Mouse (Mus musculus) midbrain, embryonic 13.5 days (tissue): Measurements from ENCODE around the gene Alkbh7. TPM values are rescaled to one million over a fixed set of nuclear protein-coding genes. Genes with fewer than 3 reads are reported as not detected.

Experiments
- ATAC-seq: fragments of 200-750 bp; cut with Nextera tagmentation; 2 replicates; pipeline ENCODE4 v1.8.0; 2017; ENCODE audit warnings: mild to moderate bottlenecking, moderate TSS enrichment, moderate library complexity
- H3K27ac ChIP-seq: fragments of 300-500 bp; sonication (generic); 2 replicates; pipeline ENCODE4 v1.5.1; 2015; ENCODE audit warnings: inconsistent platforms, mild to moderate bottlenecking, moderate library complexity
- H3K27me3 ChIP-seq: fragments of 300-500 bp; sonication (generic); 2 replicates; pipeline ENCODE4 v1.6.1; 2015; ENCODE audit warnings: mild to moderate bottlenecking, inconsistent platforms
- H3K36me3 ChIP-seq: fragments of 300-500 bp; sonication (generic); 2 replicates; pipeline ENCODE4 v1.6.1; 2015; ENCODE audit warnings: mild to moderate bottlenecking, inconsistent platforms
- H3K4me1 ChIP-seq: fragments of 300-500 bp; sonication (generic); replicated peaks from 2 replicates; pipeline ENCODE4 v1.6.1; 2015; ENCODE audit warnings: inconsistent platforms
- H3K4me2 ChIP-seq: fragments of 300-500 bp; sonication (generic); replicated peaks from 2 replicates; pipeline ENCODE4 v1.6.1; 2015; ENCODE audit warnings: moderate library complexity, mild to moderate bottlenecking, inconsistent platforms
- H3K4me3 ChIP-seq: fragments of 300-500 bp; sonication (generic); replicated peaks from 2 replicates; pipeline ENCODE4 v1.5.1; 2015; ENCODE audit warnings: mild to moderate bottlenecking, inconsistent platforms
- H3K9ac ChIP-seq: fragments of 300-500 bp; sonication (generic); replicated peaks from 2 replicates; pipeline ENCODE4 v1.6.1; 2015; ENCODE audit warnings: mild to moderate bottlenecking, inconsistent platforms
- H3K9me3 ChIP-seq: fragments of 300-500 bp; sonication (generic); 2 replicates; pipeline ENCODE4 v1.6.1; 2016; ENCODE audit warnings: mild to moderate bottlenecking, inconsistent platforms
- WGBS: fragments of 180-500 bp; shearing (Covaris S2); methylation state at CpG from one replicate; pipeline ENCODE4 v1.1.7; 2015; 5-methylcytosine and 5-hydroxymethylcytosine counted together
- polyA plus RNA-seq: library from polyadenylated mRNA; unstranded; fragments of >200 nt; fragmentation: Nextera tagmentation; extraction: Ambion mirVana; gene quantifications from 2 replicates; pipeline ENCODE4 v1.2.1, GENCODE M21; 2015

Alkbh7 gene
- 40.2 and 45.5 TPM in 2 replicates for polyA plus RNA-seq

DNA sequence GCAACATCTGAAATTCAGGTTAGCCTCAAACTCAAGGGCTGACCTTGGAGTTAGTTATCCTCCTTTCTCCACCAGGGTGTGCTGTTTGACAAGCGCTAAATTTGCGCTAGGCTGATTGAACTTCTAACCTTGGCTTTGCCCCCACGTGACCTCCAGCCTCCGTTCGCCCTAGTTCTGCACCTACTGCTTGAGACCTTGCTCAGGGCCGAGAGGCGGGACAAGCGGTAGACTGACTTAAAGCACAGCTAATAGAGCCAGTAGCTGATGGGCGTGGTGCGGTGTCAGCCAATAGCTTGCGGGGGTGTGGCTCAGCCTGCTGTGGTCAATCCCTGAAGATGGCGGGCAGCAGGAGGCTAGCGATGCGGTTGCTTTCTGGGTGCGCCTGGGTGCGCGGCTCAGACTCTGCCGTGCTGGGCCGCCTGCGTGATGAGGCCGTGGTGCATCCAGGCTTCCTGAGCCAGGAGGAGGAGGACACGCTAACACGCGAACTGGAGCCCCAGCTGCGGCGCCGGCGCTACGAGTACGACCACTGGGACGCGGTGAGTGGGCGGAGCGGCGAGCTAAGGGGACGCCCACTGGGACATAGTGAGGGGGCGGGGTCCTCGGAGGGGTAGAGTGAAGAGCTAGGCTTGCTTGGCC lies at the start of gene Alkbh7:
Alkbh7 (plus strand) TSS at position 311 of the 639 bp plus-strand sequence.
- peak within 1 kb of the TSS; percentile 73 for H3K4me2 ChIP-seq
- H3K27me3 ChIP-seq, result no peaks in the 10 kb centered on the region
- peak within 1 kb of the TSS; percentile 64 for H3K4me3 ChIP-seq
- peaks cover 26% of the 10 kb centered on the region for H3K4me1 ChIP-seq
- no peaks in the 10 kb centered on the region for H3K9me3 ChIP-seq
- peak within 1 kb of the TSS; percentile 79 for H3K27ac ChIP-seq
- WGBS, result under 1% methylated on average over 38 of the region's 38 CpGs
- H3K36me3 ChIP-seq, result peaks cover 56% of the 10 kb centered on the region
- peak within 1 kb of the TSS; percentile 72 for H3K9ac ChIP-seq
- peak; percentile 99 for ATAC-seq

DNA sequence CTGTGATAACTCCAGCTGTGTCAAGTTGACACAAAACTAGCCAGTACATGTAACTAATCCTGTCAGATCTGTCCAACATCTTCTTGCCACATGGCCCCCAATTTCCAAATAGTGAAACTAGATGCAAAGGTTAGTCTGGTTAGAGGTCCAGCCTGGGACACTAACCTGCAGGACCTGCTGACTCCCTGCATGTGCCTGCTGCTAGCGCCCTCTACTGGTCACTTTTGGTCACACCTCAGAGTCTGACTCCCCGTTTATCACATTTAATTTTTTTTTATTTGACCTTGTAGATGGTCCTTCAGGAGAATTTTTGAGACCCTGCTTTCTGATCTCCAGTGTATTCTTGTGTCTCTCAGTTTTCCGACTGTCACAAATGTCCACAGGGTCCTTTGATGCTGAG lies 46.2 kb upstream of the Alkbh7 start:
- Histone ChIP-seq H3K4me1 (no peaks in the 10 kb centered on the region), H3K27me3 (no peaks in the 10 kb centered on the region), H3K4me2 (no peak overlapping the region), H3K27ac (no peak overlapping the region), H3K9me3 (no peaks in the 10 kb centered on the region), H3K4me3 (no peak overlapping the region), H3K9ac (no peak overlapping the region), H3K36me3 (no peaks in the 10 kb centered on the region)
- WGBS, result 13% methylated on average over 3 of the region's 3 CpGs
- no peak for ATAC-seq

DNA sequence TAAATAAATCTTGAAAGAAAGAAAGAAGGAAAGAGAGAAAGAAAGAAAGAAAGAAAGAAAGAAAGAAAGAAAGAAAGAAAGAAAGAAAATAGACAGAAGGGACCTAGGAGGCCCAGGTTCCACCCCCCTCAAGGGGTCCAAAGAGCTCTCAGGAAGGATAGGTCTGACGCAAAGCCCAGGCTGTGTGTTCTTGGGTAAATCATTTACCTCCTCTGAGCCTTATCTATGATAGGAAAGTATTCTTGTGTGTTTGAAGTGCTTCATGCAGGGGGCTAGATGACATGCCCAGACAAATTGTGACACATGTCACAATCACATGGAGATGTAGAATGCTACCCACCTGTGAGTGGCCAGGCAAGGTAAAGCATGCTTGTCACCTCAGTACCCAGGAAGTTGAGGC lies 44.5 kb upstream of the Alkbh7 start:
- ATAC-seq, result no peak
- no peaks in the 10 kb centered on the region for H3K36me3 ChIP-seq

DNA sequence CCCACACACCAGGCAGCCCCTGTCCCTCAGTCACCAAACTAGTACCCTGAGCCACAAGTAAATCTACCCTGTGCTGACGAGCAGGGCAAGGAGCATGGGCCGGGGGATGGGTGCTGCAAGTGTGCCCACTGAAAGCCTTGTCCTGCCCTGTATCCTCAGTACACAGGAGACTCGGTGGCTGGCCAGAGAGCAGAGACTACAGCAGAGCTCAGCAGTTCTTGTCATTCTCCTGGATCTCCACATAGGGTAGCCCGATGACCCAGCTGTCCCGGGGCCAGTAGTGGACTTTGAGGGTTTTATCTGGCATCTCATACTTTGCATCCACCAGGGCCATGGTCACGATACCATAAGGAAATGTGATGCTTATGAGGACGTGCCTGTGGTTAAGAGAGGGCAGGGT lies 42.3 kb upstream of the Alkbh7 start:
- no peak for ATAC-seq
- Histone ChIP-seq H3K27me3 (no peaks in the 10 kb centered on the region), H3K9ac (no peak overlapping the region), H3K4me2 (no peak overlapping the region), H3K4me3 (no peak overlapping the region), H3K4me1 (no peaks in the 10 kb centered on the region), H3K36me3 (no peaks in the 10 kb centered on the region), H3K27ac (no peak overlapping the region), H3K9me3 (no peaks in the 10 kb centered on the region)
- 82% methylated on average over 7 of the region's 7 CpGs for WGBS

More for the DNA sequence above, 44.5 kb upstream of the Alkbh7 start:
- H3K27me3 ChIP-seq, result no peaks in the 10 kb centered on the region
- H3K27ac ChIP-seq, result no peak overlapping the region
- no peaks in the 10 kb centered on the region for H3K9me3 ChIP-seq
- H3K4me1 ChIP-seq, result no peaks in the 10 kb centered on the region
- H3K4me3 ChIP-seq, result no peak overlapping the region
- no peak overlapping the region for H3K9ac ChIP-seq
- H3K4me2 ChIP-seq, result no peak overlapping the region
- 90% methylated on average over 1 of the region's 1 CpGs for WGBS

DNA sequence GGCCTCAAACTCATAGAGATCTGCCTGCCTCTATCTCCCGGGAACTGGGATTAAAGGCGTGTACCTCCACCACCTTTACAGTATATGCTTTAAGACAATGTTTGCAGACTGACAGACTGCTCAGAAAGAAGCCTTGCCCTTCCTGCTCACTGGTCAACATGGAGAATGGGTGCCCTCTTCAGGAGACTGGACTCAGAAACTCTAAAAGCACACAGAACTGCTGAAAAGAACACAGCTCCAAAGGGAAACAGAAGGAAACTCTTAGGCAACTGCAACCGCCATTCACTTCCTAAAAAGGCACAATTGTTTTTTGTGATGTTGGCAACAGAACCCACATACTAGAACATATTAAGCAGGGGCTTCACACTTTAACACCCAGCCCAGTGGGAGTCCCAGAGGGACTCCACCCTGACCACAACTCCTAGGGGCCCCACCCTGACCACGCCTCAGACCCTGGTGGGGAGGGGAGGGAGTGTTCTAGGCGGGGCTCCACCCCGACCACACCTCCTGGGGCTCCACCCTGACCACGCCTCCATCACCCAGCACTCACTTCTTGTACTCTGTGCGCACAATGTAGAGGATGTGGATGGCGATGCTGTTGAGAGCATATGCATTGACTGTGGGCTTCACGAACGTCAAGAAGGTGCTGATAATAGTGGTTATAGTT lies 39.2 kb upstream of the Alkbh7 start:
- ATAC-seq, result no peak
- Histone ChIP-seq H3K9ac (no peak overlapping the region), H3K9me3 (no peaks in the 10 kb centered on the region), H3K36me3 (no peaks in the 10 kb centered on the region), H3K27ac (no peak overlapping the region), H3K27me3 (no peaks in the 10 kb centered on the region), H3K4me3 (no peak overlapping the region), H3K4me2 (no peak overlapping the region), H3K4me1 (no peaks in the 10 kb centered on the region)
- 30% methylated on average over 11 of the region's 11 CpGs for WGBS

DNA sequence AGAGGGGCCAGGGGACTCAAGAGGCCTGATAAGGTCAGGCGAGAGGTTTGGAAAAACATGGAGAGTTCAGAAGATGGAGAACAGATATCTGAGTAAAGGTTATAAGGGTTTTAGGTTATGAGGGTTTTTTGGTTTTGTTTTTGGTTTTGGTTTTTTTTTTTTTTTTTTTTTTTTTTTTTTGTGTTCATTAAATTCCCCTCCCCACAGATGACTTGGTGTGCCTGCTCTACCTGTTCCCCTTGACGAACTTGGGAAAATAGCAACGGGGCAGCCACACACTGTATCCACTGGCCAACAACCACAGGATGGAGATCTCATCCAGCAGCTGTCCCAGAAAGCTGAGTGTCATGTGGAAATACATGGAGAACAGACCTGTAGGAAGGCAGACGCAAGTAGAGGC lies 38.5 kb upstream of the Alkbh7 start:
- no peak overlapping the region for H3K4me2 ChIP-seq
- ATAC-seq, result no peak
- no peaks in the 10 kb centered on the region for H3K4me1 ChIP-seq
- no peak overlapping the region for H3K9ac ChIP-seq
- H3K27ac ChIP-seq, result no peak overlapping the region
- no peaks in the 10 kb centered on the region for H3K9me3 ChIP-seq
- H3K4me3 ChIP-seq, result no peak overlapping the region
- no peaks in the 10 kb centered on the region for H3K36me3 ChIP-seq
- H3K27me3 ChIP-seq, result no peaks in the 10 kb centered on the region
- 88% methylated on average over 4 of the region's 4 CpGs for WGBS

DNA sequence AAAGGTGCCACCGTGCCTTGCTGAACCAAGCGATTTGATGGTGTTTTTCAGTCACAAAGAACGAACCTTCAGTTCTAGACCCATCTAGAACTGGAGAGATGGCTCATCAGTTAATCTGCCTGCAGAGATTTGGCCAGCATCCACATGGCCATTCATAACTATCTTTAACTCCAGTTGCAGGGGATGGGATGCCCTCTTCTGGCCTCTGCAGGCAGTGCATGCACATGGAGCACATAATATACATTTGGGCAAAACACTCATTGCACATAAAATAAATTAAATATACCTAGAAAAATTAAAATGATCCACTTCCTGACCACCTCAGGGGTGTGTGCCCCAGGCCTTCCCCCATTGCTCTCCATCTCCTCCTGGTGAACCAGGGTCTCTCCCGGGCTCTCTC lies 35.3 kb upstream of the Alkbh7 start:
- ATAC-seq, result no peak
- WGBS, result 91% methylated on average over 4 of the region's 4 CpGs
- H3K9ac ChIP-seq, result no peak overlapping the region
- H3K27ac ChIP-seq, result no peak overlapping the region
- H3K4me3 ChIP-seq, result no peak overlapping the region
- no peaks in the 10 kb centered on the region for H3K36me3 ChIP-seq
- H3K4me2 ChIP-seq, result no peak overlapping the region
- H3K4me1 ChIP-seq, result no peaks in the 10 kb centered on the region
- H3K27me3 ChIP-seq, result no peaks in the 10 kb centered on the region
- no peaks in the 10 kb centered on the region for H3K9me3 ChIP-seq

DNA sequence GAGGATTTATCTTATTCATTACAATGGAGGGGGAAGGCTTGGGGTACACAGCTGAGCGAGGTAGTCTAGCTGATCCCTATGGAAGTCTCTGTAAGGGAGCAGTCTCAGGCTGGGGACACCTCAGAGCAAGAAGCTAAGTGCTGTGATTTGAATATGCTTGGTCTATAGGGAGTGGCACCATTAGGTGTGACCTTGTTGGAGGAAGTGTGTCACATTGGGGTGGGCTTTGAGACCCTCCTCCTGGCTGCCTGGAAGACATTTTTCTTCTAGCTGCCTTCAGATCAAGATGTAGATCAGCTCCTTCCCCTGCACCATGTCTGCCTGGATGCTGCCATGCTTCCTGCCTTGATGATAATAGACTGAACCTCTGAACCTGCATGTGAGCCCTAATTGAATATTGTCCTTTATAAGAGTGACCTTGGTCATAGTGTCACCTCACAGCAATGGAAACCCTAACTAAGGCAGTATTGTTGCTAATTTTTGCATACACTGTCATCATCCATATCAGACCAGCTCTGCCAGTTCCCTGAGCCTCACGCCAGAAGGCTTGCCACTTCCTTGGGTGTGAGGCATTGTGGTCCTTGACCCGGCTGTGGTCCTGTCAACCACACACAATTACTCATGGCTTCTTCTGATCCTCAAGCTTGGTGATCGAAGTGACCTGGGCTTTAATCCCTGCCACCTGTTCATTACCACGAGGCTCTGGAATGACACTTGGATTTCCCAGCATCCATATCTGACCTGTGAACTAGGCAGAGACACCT lies 34.3 kb upstream of the Alkbh7 start:
- ATAC-seq, result no peak
- Histone ChIP-seq H3K4me1 (no peaks in the 10 kb centered on the region), H3K4me2 (no peak overlapping the region), H3K9me3 (no peaks in the 10 kb centered on the region), H3K9ac (no peak overlapping the region), H3K36me3 (no peaks in the 10 kb centered on the region), H3K27me3 (no peaks in the 10 kb centered on the region), H3K27ac (no peak overlapping the region), H3K4me3 (no peak overlapping the region)
- WGBS, result 79% methylated on average over 5 of the region's 5 CpGs

DNA sequence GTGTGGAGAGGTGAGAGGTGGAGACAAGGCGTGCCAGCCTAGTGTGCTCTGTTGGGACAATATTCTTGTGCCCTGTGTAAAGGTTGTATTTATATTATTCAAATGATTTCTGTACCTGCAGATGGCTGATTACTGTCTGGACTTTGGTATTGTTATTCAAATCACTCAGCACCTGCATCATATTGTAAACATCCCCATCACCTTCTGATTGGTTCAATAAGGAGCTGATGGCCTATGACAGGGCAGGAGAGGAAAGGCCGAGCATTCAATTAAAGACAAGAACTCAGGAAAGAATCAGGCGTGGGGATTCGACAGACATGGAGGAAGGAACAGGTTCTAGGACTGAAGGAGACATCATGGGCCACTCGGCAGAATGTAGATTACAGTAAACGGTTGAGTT lies 33.5 kb upstream of the Alkbh7 start:
- Histone ChIP-seq H3K9me3 (no peaks in the 10 kb centered on the region), H3K4me3 (no peak overlapping the region), H3K36me3 (no peaks in the 10 kb centered on the region), H3K27me3 (no peaks in the 10 kb centered on the region), H3K9ac (no peak overlapping the region), H3K4me1 (no peaks in the 10 kb centered on the region), H3K4me2 (no peak overlapping the region), H3K27ac (no peak overlapping the region)
- ATAC-seq, result no peak
- 82% methylated on average over 6 of the region's 6 CpGs for WGBS

DNA sequence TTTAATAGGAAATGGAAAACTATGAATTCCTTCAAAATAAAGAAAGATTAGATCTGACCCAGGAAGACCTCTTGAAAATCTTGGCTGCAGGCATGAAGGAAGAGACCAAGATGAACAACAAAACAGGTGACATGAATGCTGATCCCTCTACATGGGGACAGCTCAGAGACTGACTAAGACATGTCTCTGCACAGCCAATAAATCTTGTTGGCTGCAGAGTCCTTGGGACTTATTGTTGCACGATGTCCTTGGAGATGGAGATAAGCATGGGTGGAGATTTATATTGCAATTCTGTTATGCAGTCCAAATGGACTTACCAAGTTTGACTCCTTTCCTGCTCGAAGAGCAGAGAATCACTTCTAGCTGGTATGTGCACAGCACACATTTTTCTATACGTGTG lies 27.8 kb upstream of the Alkbh7 start:
- H3K9me3 ChIP-seq, result no peaks in the 10 kb centered on the region
- H3K36me3 ChIP-seq, result no peaks in the 10 kb centered on the region
- H3K27me3 ChIP-seq, result peaks cover 8% of the 10 kb centered on the region; the same call in 1 of the 2 replicates
- 74% methylated on average over 3 of the region's 3 CpGs for WGBS
- H3K9ac ChIP-seq, result no peak overlapping the region
- H3K4me3 ChIP-seq, result no peak overlapping the region
- no peaks in the 10 kb centered on the region for H3K4me1 ChIP-seq
- H3K4me2 ChIP-seq, result no peak overlapping the region
- no peak overlapping the region for H3K27ac ChIP-seq
- ATAC-seq, result no peak

DNA sequence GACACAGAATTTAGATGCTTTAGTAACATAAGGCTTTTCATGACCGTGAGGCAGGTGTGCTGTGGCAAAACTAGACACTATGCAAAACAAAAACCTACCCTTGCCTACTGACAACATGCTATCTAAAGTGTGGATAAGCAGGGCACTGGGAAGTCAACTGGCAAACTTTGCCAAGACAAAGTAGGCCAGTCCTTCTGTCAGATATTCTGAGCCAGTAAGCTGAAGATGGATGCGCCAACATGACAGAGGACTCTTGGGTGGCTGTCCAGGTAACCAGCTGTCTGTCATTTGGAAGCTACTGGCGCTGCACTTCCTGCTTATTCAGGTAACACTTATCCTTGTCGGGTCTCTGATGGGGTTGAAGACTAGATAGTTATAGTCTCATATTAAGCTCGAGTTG lies 27.1 kb upstream of the Alkbh7 start:
- no peak for ATAC-seq
- Histone ChIP-seq H3K36me3 (no peaks in the 10 kb centered on the region), H3K27ac (no peak overlapping the region), H3K4me1 (no peaks in the 10 kb centered on the region), H3K9ac (no peak overlapping the region), H3K9me3 (no peaks in the 10 kb centered on the region), H3K4me3 (no peak overlapping the region), H3K4me2 (no peak overlapping the region), H3K27me3 (peaks cover 8% of the 10 kb centered on the region; the same call in 1 of the 2 replicates)
- 74% methylated on average over 5 of the region's 5 CpGs for WGBS

DNA sequence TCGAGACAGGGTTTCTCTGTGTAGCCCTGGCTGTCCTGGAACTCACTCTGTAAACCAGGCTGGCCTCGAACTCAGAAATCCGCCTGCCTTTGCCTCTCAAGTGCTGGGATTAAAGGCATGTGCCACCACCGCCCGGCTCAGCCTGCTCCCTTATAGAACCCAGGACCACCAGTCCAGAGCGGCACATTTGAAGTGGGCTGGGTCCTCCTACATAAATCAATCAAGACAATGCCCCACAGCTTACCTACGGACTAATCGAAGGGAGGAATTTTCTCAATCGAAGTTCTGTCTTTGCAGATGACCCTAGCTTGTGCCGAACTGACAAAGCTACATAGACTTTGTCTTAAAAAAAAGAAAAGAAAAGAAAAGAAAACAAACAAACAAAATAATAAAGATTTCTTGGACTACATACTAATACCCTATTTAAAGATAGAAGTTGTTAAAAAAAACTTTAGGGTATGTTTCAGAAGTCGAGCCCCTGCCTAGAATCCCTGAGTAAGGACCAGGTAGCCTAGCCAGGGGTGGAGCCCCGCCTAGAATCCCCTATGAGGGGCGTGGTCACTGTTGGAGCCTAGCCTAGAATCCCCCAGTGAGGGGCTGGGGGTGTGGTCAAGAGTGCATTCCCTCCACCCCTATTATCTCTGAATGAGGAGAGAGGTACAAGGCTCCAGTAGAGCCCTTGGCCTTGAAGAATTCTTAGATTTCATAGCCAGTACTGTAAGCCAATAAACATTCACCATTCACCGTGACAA lies 23.0 kb upstream of the Alkbh7 start:
- Histone ChIP-seq H3K9me3 (no peaks in the 10 kb centered on the region), H3K27ac (no peak overlapping the region), H3K4me2 (no peak overlapping the region), H3K27me3 (peaks cover 8% of the 10 kb centered on the region; the same call in 1 of the 2 replicates), H3K36me3 (no peaks in the 10 kb centered on the region), H3K9ac (no peak overlapping the region), H3K4me1 (no peaks in the 10 kb centered on the region), H3K4me3 (no peak overlapping the region)
- ATAC-seq, result no peak
- 66% methylated on average over 13 of the region's 14 CpGs for WGBS
